Mouse (Mus musculus): Measurements from ENCODE around the gene Cd40. TPM values are rescaled to one million over a fixed set of nuclear protein-coding genes. Genes with fewer than 3 reads are reported as not detected.

Cd40 gene
- polyA plus RNA-seq, 1 experiment, result 6.4 TPM

- H3K27me3 ChIP-seq (ENCODE audit: control insufficient read depth, insufficient read depth, low read length), result peaks cover 20% of the 10 kb centered on the region; the same call in 1 of the 2 replicates
- no peak overlapping the region for H3K4me3 ChIP-seq (ENCODE audit: low read depth, low read length)
- no peaks in the 10 kb centered on the region for H3K4me1 ChIP-seq (ENCODE audit: control insufficient read depth, insufficient read depth, insufficient read length, low read length)
- H3K27ac ChIP-seq (ENCODE audit: insufficient read depth, low read depth, low read length), result no peak overlapping the region
- WGBS, result 21% methylated on average over 7 of the region's 7 CpGs
- H3K36me3 ChIP-seq (ENCODE audit: control insufficient read depth, insufficient read depth, low read length), result no peaks in the 10 kb centered on the region
- no peak for TF ChIP-seq CTCF (IDR thresholded peaks at IDR 0.05; ENCODE audit: extremely low read depth, insufficient read length, insufficient replicate concordance, low read depth, low read length)
- TF ChIP-seq POLR2A (IDR thresholded peaks at IDR 0.05; ENCODE audit: low read depth, low read length), result no peak
Measured at GRCm38 (mm10) chr2:165081257-165081656, 25.8 kb downstream of the Cd40 start.

DNA sequence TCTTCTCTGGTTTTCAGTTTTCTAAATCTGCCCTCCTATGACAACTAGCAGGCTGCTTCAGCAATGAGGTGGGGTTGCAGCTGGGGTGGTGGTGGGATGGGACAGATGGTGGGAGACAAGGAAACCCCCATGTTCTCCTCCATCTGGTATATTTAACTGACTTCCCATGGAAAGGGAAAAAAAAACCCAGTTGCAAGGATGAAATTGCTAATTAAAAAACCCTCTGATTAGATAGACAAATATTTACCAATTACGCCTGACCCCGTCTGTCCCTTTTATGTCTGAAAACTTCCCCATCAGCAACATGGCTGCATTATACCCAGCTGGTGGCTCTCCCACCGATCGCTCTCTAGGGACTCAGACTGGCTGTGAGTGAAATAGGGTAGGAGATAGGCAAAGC is 31.2 kb downstream of the Cd40 start:
- Histone ChIP-seq H3K4me1 (ENCODE audit: control insufficient read depth, insufficient read depth, insufficient read length, low read length) (no peaks in the 10 kb centered on the region), H3K27me3 (ENCODE audit: control insufficient read depth, insufficient read depth, low read length) (no peaks in the 10 kb centered on the region), H3K4me3 (ENCODE audit: low read depth, low read length) (no peak overlapping the region), H3K36me3 (ENCODE audit: control insufficient read depth, insufficient read depth, low read length) (no peaks in the 10 kb centered on the region), H3K27ac (ENCODE audit: insufficient read depth, low read depth, low read length) (no peak overlapping the region)
- TF ChIP-seq CTCF (IDR thresholded peaks at IDR 0.05; ENCODE audit: extremely low read depth, insufficient read length, insufficient replicate concordance, low read depth, low read length) (no peak), POLR2A (IDR thresholded peaks at IDR 0.05; ENCODE audit: low read depth, low read length) (no peak)
- WGBS, result 54% methylated on average over 4 of the region's 4 CpGs

GRCm38 (mm10) chr2:165089470-165089869 is 34.0 kb downstream of the Cd40 start:
- Histone ChIP-seq H3K27me3 (ENCODE audit: control insufficient read depth, insufficient read depth, low read length) (no peaks in the 10 kb centered on the region), H3K36me3 (ENCODE audit: control insufficient read depth, insufficient read depth, low read length) (no peaks in the 10 kb centered on the region), H3K4me1 (ENCODE audit: control insufficient read depth, insufficient read depth, insufficient read length, low read length) (no peaks in the 10 kb centered on the region), H3K27ac (ENCODE audit: insufficient read depth, low read depth, low read length) (no peak overlapping the region), H3K4me3 (ENCODE audit: low read depth, low read length) (no peak overlapping the region)
- 22% methylated on average over 14 of the region's 14 CpGs for WGBS
- no peak for TF ChIP-seq POLR2A (IDR thresholded peaks at IDR 0.05; ENCODE audit: low read depth, low read length)
- TF ChIP-seq CTCF (IDR thresholded peaks at IDR 0.05; ENCODE audit: extremely low read depth, insufficient read length, insufficient replicate concordance, low read depth, low read length), result no peak

- Histone ChIP-seq H3K36me3 (ENCODE audit: control insufficient read depth, insufficient read depth, low read length) (no peaks in the 10 kb centered on the region), H3K27ac (ENCODE audit: insufficient read depth, low read depth, low read length) (no peak within 1 kb of the TSS), H3K4me1 (ENCODE audit: control insufficient read depth, insufficient read depth, insufficient read length, low read length) (no peaks in the 10 kb centered on the region), H3K4me3 (ENCODE audit: low read depth, low read length) (no peak within 1 kb of the TSS), H3K27me3 (ENCODE audit: control insufficient read depth, insufficient read depth, low read length) (no peaks in the 10 kb centered on the region)
- no peak for TF ChIP-seq POLR2A (IDR thresholded peaks at IDR 0.05; ENCODE audit: low read depth, low read length)
- no peak for TF ChIP-seq CTCF (IDR thresholded peaks at IDR 0.05; ENCODE audit: extremely low read depth, insufficient read length, insufficient replicate concordance, low read depth, low read length)
- WGBS, result 75% methylated on average over 2 of the region's 2 CpGs
Measured at GRCm38 (mm10) chr2:165090650-165091049, 35.2 kb downstream of the Cd40 start, which contains the start of gene 1700025C18Rik. Gene 1700025C18Rik, minus strand, starts transcription at chr2:165090750.

- no peaks in the 10 kb centered on the region for H3K4me1 ChIP-seq (ENCODE audit: control insufficient read depth, insufficient read depth, insufficient read length, low read length)
- no peak for TF ChIP-seq CTCF (IDR thresholded peaks at IDR 0.05; ENCODE audit: extremely low read depth, insufficient read length, insufficient replicate concordance, low read depth, low read length)
- TF ChIP-seq POLR2A (IDR thresholded peaks at IDR 0.05; ENCODE audit: low read depth, low read length), result no peak
- no peak overlapping the region for H3K4me3 ChIP-seq (ENCODE audit: low read depth, low read length)
- H3K27me3 ChIP-seq (ENCODE audit: control insufficient read depth, insufficient read depth, low read length), result no peaks in the 10 kb centered on the region
- 72% methylated on average over 8 of the region's 8 CpGs for WGBS
- no peak overlapping the region for H3K27ac ChIP-seq (ENCODE audit: insufficient read depth, low read depth, low read length)
- no peaks in the 10 kb centered on the region for H3K36me3 ChIP-seq (ENCODE audit: control insufficient read depth, insufficient read depth, low read length)
Measured at GRCm38 (mm10) chr2:165091433-165091965, 36.1 kb downstream of the Cd40 start.

DNA sequence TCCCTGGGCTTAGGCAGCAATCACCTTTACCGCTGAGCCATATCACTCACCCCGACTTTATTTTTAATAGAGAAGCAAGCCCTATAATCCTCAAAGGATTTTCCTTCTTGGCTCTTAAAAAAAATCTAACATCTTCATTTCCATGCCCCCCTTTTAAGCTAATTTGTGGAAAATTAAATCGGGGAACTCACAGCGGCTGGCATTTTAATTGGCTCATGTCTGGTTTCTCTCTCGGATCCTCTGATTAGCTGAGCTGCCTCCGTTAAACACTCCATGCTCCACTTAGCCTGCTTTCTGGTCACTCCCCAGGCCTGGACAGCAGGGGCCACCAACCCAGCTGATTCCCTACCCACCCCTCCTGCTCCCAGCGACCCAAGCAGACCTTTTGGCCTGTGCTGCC is 37.0 kb downstream of the Cd40 start:
- Histone ChIP-seq H3K27me3 (ENCODE audit: control insufficient read depth, insufficient read depth, low read length) (no peaks in the 10 kb centered on the region), H3K27ac (ENCODE audit: insufficient read depth, low read depth, low read length) (no peak overlapping the region), H3K36me3 (ENCODE audit: control insufficient read depth, insufficient read depth, low read length) (no peaks in the 10 kb centered on the region), H3K4me3 (ENCODE audit: low read depth, low read length) (no peak overlapping the region), H3K4me1 (ENCODE audit: control insufficient read depth, insufficient read depth, insufficient read length, low read length) (no peaks in the 10 kb centered on the region)
- TF ChIP-seq CTCF (IDR thresholded peaks at IDR 0.05; ENCODE audit: extremely low read depth, insufficient read length, insufficient replicate concordance, low read depth, low read length) (no peak), POLR2A (IDR thresholded peaks at IDR 0.05; ENCODE audit: low read depth, low read length) (no peak)
- WGBS, result 75% methylated on average over 7 of the region's 7 CpGs

DNA sequence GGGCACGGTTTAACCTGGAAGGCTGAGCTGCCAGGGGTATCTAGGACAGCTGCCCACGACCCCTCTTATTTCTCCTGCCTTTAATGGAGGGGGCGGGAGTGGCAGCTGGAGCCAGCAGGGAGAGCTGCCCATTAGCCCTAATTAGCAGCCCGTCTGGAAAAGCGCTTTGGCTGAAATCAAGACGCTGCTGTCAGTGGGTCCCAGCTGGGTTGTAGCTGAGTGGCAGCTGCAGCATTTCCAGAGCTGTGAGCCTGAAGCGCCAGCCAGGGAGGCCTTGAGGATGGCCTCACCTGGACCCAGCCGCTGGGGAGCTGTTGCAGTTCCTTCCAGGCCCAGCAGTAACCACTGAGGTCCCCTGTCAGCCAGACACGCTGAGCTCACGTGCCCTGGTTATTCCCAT is 40.9 kb downstream of the Cd40 start:
- H3K27ac ChIP-seq (ENCODE audit: insufficient read depth, low read depth, low read length), result no peak overlapping the region
- no peaks in the 10 kb centered on the region for H3K27me3 ChIP-seq (ENCODE audit: control insufficient read depth, insufficient read depth, low read length)
- no peaks in the 10 kb centered on the region for H3K36me3 ChIP-seq (ENCODE audit: control insufficient read depth, insufficient read depth, low read length)
- WGBS, result 38% methylated on average over 10 of the region's 10 CpGs
- no peak overlapping the region for H3K4me3 ChIP-seq (ENCODE audit: low read depth, low read length)
- H3K4me1 ChIP-seq (ENCODE audit: control insufficient read depth, insufficient read depth, insufficient read length, low read length), result no peaks in the 10 kb centered on the region
- TF ChIP-seq POLR2A (IDR thresholded peaks at IDR 0.05; ENCODE audit: low read depth, low read length) (no peak), CTCF (IDR thresholded peaks at IDR 0.05; ENCODE audit: extremely low read depth, insufficient read length, insufficient replicate concordance, low read depth, low read length) (no peak)

Measured in small intestine, adult 2 months (tissue).